Mouse (Mus musculus) mouse trophoblast stem cell (cell line): ENCODE measurements at regions not wholly inside any gene's neighbourhood (a gene's known extent, or its start where the extent isn't known, plus 50 kb on each side); places are given as distances from the start of the nearest gene placed in this dataset.

Source experiments
- in situ Hi-C, 2 experiments: fragments of 300-500 bp; cut with MseI, MboI; formaldehyde crosslinking; loops; 2 replicates in 1 of 2; 3 replicates in 1 of 2; pipeline ENCODE4 v1.15.1; 2025

GRCm38 (mm10) chr9:41766533-41766920, 357.6 kb downstream of the Sorl1 start:
- in situ Hi-C loops: no loop called here

- in situ Hi-C loops: no loop called here
These were observed 358.1 kb downstream of the Sorl1 start for GRCm38 (mm10) chr9:41765816-41766532.

DNA sequence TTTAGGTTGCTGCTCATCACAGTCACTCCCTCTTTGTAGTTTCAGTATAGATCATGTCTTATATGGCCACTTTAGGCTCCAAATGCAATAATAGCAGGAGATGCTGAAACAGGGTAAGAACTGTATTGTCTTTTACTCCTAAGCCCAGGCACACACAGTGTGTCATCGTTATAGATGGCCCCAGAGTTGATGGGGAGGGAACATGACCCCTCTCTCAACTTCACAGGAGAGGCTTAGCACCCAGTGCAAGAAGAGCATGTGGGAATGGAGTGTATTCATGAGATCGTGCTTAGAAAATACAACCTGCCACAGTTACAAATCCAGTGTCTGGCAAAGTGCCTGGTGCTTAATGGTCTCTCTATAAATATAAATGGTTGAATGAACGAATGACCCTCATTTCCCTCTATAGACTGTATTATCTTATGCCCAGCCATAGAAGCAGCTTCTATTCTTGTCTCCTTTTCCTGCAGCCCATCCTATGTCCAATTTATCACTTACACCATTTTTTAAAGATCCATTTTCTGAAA, 363.0 kb downstream of the Sorl1 start:
- in situ Hi-C loops: no loop called here

GRCm38 (mm10) chr9:41754434-41755002, 369.6 kb downstream of the Sorl1 start:
- in situ Hi-C loops: no loop called here

DNA sequence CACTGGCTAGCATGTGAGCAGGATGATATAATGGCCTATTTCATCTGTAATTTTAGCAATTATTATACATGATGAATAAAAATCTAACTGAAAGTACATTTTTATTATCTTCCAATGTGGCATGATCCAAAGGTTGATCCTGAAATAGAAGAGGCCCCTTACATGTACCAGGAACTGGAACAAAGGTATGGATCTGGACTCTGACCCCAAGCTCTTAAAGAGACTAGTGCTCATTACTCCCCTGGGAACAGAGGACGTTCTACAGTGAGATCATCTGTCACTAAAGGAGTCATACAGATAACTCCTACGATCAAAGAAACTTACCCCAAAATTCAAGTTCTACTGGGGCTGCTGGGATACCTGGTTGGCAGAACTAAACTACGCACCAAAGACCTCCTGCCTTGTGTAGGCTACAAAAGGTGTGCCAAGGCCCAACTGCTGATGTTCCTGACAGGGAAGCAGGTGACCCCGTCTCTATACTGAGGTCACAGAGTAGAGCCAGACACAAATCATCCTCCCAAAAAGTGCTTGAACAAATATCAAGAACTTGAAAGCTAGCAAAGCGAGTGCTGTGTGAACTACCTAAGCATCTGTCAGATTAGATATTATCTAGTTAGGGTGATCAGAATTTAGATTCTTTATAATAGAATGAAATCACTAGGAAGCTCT, 378.0 kb downstream of the Sorl1 start:
- in situ Hi-C loops: no loop called here

- in situ Hi-C loops: no loop called here
These were observed 382.6 kb downstream of the Sorl1 start for GRCm38 (mm10) chr9:41741500-41741899.

- in situ Hi-C loops: no loop called here
These were observed 383.6 kb downstream of the Sorl1 start for GRCm38 (mm10) chr9:41740536-41740935.

- in situ Hi-C loops: no loop called here
These were observed 386.4 kb downstream of the Sorl1 start for GRCm38 (mm10) chr9:41737671-41738070.

GRCm38 (mm10) chr9:41736881-41737280, 387.2 kb downstream of the Sorl1 start:
- in situ Hi-C loops: no loop called here

GRCm38 (mm10) chr9:41736234-41736859, 387.8 kb downstream of the Sorl1 start:
- in situ Hi-C loops: no loop called here

GRCm38 (mm10) chr9:41735448-41736233, 388.5 kb downstream of the Sorl1 start:
- in situ Hi-C loops: no loop called here

DNA sequence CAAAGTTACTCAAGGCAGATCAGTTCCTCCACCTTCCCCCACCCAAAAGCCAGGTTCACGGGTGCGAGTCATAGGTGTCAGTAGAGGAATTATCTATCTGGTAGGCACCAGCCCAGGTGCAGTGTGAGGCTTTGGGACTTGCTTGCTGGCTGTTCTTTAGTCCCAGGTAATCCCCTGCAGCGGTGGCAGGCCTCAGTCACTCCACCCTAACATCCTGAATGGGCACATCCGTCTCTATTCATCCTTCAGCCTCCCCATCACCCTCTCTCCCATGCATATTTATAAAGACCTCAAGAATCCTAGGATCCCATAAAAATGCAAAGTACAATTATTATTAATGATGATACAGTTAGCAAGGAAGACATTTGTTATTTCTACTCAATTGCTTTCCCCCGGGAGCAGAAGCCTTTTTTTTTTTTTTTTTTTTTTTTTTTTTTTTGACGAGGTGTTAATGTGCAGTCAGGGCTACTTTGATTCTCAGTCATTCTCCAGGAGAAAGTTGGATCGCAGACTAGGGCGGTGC, 389.1 kb downstream of the Sorl1 start:
- in situ Hi-C loops: no loop called here

DNA sequence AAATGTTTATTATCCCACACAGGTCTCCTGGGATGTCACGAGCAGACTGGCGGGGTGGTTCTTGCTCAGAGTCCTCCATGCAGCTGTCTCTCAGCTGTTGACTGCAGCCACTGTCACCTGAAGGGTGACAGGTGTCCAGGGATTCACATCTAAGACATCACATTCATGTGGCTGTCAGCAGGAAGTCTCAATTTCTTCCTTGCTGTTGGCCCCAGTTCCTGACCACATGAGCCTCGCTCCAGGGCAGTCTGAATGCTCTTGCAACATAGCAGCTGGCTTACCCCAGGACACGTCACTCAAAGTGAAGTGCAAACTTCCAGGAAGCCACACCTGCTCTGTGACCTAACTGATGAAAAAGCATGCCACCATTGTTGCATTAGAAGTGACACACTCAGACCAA, 402.5 kb downstream of the Sorl1 start:
- in situ Hi-C loops: no loop called here

GRCm38 (mm10) chr9:41715231-41715630, 408.9 kb downstream of the Sorl1 start:
- in situ Hi-C loops: no loop called here

DNA sequence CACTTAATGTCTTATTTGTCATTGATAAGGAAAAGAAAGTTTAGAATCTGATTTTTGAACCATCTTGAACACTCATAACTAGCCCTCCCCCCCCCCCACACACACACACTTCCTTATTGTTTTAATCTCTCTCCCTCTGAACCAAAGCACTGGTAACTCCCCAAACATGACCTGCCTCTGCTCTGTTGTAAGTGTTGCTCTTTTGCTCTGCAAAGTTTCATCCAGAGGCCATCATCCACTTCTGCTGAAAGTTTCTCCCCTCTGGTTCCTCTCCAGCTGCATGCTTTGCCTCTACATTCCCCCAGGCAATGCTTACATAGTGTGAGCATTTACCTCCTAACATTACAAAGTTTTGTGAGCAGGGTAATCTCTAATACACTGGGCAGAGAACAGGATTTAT, 418.1 kb downstream of the Sorl1 start:
- in situ Hi-C loops: no loop called here

- in situ Hi-C loops: no loop called here
These were observed 418.6 kb downstream of the Sorl1 start for GRCm38 (mm10) chr9:41705461-41705903.

GRCm38 (mm10) chr9:41703091-41703490, 421.0 kb downstream of the Sorl1 start:
- in situ Hi-C loops: no loop called here

GRCm38 (mm10) chr9:41700683-41701082, 423.4 kb downstream of the Sorl1 start:
- in situ Hi-C loops: no loop called here

- in situ Hi-C loops: no loop called here
These were observed 425.1 kb downstream of the Sorl1 start for GRCm38 (mm10) chr9:41699031-41699430.

GRCm38 (mm10) chr9:41697611-41698467, 426.3 kb downstream of the Sorl1 start:
- in situ Hi-C loops: no loop called here
